Mouse (Mus musculus) gastrocnemius, adult 8-10 months (tissue): ENCODE measurements around the gene Nub1. TPM values are rescaled to one million over a fixed set of nuclear protein-coding genes. Genes with fewer than 3 reads are reported as not detected.
A peak's percentile ranks its signal among the peaks of the same experiment; 100 is the strongest.

ENCODE experiments used
- DNase-seq, 2 experiments: peaks; one replicate each; pipeline ENCODE4 v3.0.0; 2022; ENCODE audit warnings: low spot score in 2 of 2
- total RNA-seq, 4 experiments: library from RNA; stranded (reverse); gene quantifications; 2 replicates each; pipeline ENCODE4 v1.2.4; 2022

The Nub1 gene
- total RNA-seq, 4 experiments from 2014 or later = 30.6 to 36.8 (median 34.1) TPM

DNA sequence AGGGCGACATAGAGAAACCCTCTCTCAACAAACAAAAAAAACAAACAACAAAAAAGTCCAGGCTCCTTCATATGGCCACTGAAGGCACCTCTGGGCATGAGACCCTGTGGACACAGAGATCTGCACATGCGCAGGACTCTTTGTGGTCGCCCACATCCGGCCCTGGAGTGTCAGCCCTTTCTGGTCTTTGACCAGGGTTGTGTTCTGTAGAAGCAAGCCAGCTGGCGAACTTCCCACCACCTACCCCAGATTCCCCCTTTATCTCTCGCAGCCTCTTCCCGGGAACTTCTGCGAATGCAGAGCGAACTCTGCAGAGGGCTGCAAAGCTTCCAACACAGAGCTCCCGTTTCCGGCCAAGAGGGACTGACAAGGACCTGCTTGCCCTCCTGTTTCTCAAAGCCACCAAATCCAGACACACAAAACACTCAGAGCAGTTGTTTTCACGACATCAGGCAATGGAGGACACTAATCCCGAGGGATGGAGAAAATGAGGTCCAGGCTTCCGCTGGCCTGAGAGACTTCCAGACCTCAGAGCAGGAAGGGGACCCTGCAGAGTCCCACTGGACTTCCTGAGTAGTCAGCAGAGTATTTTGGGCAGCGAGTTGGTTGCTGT lies 53.9 kb downstream of the Nub1 start:
- peak; percentile 19 to 61 for DNase-seq

- no peak for DNase-seq
These were observed 56.0 kb downstream of the Nub1 start for GRCm38 (mm10) chr5:24741172-24741885.

DNA sequence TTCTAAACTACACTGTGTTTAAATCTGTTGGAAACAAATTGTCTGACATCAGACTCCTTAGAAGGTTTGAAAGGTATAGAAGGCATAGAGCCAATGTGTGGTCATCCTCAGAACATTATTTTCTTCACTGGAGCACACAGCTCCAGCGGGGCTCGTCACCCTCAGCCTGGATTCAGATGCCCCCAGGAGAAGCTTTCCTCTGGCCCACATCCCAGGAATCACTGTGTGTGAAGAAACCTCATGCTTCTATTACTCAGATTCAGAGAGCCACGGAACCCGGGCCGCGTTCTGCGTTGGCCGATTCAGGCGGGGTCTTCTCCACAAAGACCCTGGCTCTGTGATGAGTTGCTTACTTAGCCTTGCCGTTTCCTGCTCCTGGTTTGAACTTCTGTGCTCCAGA lies 58.6 kb downstream of the Nub1 start:
- no peak for DNase-seq

- DNase-seq = no peak
These were observed 62.2 kb downstream of the Nub1 start for GRCm38 (mm10) chr5:24747533-24747932.

DNA sequence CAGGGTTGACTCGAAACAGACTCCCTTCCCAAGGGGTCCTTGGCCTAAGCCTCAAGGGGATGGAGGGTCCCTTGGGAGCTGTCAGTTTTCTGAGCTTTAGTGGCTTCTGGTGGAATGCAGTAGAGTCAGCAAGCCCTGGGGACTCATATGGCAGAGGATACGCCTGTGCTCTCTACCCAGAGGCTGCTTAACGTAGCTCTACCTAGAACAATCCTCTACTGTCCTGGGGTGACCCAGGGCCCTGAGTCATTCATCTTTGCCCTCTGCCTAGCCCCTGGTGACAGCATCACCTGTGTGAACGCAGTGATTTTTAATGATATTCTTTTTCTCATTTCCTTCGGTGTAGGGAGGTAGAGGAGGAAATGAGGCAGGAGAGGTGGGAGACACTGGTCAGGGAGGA lies 64.4 kb downstream of the Nub1 start:
- DNase-seq = no peak

GRCm38 (mm10) chr5:24750321-24751304 lies 65.3 kb downstream of the Nub1 start:
- peak; percentile 72 to 80 for DNase-seq

GRCm38 (mm10) chr5:24751305-24752174 lies 66.2 kb downstream of the Nub1 start:
- peak; percentile 31 to 47 for DNase-seq

GRCm38 (mm10) chr5:24752175-24752498 lies 66.8 kb downstream of the Nub1 start:
- no peak for DNase-seq

DNA sequence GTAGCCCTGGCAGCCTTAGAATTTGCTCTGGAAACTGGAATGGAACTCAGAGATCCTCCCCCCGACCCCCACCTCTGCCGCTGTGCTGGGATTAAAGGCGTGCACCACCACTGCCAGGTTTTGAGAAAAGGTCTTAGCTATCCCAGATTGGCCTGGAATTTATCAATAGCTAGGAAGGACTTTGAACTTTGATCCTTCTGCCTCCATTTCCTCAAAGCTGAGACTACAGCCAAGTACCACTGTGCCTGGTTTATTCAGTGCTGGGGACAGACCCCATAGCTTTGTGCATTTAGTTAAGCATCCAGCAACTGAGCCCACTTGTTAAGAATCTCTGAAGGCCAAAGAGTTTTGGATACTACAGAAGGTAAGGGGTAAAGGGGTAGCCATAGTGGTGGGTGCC lies 71.6 kb downstream of the Nub1 start:
- DNase-seq = no peak

DNA sequence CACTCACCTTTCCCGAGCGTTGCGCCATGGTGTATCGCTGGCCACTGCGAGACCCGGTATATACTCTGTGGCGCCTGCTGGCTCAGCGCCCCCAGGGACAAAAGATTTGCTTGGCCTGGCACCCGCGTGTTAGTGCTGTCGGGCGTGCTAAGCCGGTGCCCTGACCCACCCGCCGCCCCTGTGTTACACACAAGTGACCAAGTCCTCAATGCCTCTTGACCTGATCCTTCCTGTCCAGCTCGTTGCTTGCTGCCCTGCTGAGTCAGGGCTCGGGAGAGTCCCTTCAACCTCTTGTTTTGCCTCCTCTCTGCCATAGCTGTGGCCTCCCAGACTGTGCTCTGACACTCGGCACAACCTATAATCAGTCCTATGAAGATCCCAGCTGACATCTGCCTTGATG lies 72.5 kb downstream of the Nub1 start, which contains the start of gene Crygn:
TSS of gene Crygn (minus strand) at position 193 of the 400 bp plus-strand sequence.
- DNase-seq = no peak

Other genes starting within 250 kb of the Nub1 start
- 100 to 1,000 TPM; 188 to 243 (median 221) TPM for gene Fastk, start 240.2 kb upstream of the Nub1 start, total RNA-seq
- 10 to 100 TPM; 18.4 to 19.9 (median 19.3) TPM for gene Tmub1, start 237.7 kb upstream of the Nub1 start, total RNA-seq
- gene Agap3, start 233.4 kb upstream of the Nub1 start, total RNA-seq = 10 to 100 TPM; 79.7 to 89.0 (median 83.6) TPM
- not detected for gene Gbx1, start 158.3 kb upstream of the Nub1 start, total RNA-seq
- gene Asb10, start 144.6 kb upstream of the Nub1 start, total RNA-seq = 100 to 1,000 TPM; 101 to 130 (median 119) TPM
- not detected for gene 4931409K22Rik, start 128.7 kb upstream of the Nub1 start, total RNA-seq
- 100 to 1,000 TPM; 114 to 132 (median 122) TPM for gene Abcf2, start 108.1 kb upstream of the Nub1 start, total RNA-seq
- 10 to 100 TPM in 3 of 4 experiments, 1 to 10 TPM in 1; 8.5 to 14.5 (median 12.4) TPM for gene Chpf2, start 98.8 kb upstream of the Nub1 start, total RNA-seq
- 100 to 1,000 TPM; 207 to 267 (median 221) TPM for gene Smarcd3, start 61.1 kb upstream of the Nub1 start, total RNA-seq
- gene Wdr86, start 45.2 kb downstream of the Nub1 start, total RNA-seq = under 1 TPM in 1 of 4 experiments, not detected in 3; 0.18 TPM
- not detected for gene Crygn, start 72.5 kb downstream of the Nub1 start, total RNA-seq
- 10 to 100 TPM; 66.8 to 69.7 (median 67.7) TPM for gene Rheb, start 157.1 kb downstream of the Nub1 start, total RNA-seq